Mouse (Mus musculus): Measurements from ENCODE around the gene Arih1. TPM values are rescaled to one million over a fixed set of nuclear protein-coding genes. Genes with fewer than 3 reads are reported as not detected.
A peak's percentile ranks its signal among the peaks of the same experiment; 100 is the strongest.
"Not testable (repeated sequence)": the region's sequence is repeated elsewhere in the genome, so short reads cannot be mapped to it uniquely, and the experiment has no call there.

Gene Arih1
- total RNA-seq, 2 experiments from 2014 or later, result 96.9 to 110 TPM

GRCm38 (mm10) chr9:59464293-59464692, 22.1 kb downstream of the Arih1 start:
- DNase-seq (ENCODE audit: low spot score), result no peak

- peak; percentile 23 for DNase-seq (ENCODE audit: low spot score)
These were observed 27.4 kb downstream of the Arih1 start for GRCm38 (mm10) chr9:59458997-59459510.

- DNase-seq (ENCODE audit: low spot score), result no peak
These were observed 28.0 kb downstream of the Arih1 start for GRCm38 (mm10) chr9:59458416-59458815.

- DNase-seq (ENCODE audit: low spot score), result no peak
These were observed 28.7 kb downstream of the Arih1 start for GRCm38 (mm10) chr9:59457671-59458070.

- DNase-seq (ENCODE audit: low spot score), result no peak
These were observed 30.9 kb downstream of the Arih1 start for GRCm38 (mm10) chr9:59455404-59456068.

- DNase-seq (ENCODE audit: low spot score), result no peak
These were observed 52.7 kb downstream of the Arih1 start for GRCm38 (mm10) chr9:59433729-59434128.

GRCm38 (mm10) chr9:59431626-59432025, 54.8 kb downstream of the Arih1 start:
- no peak for DNase-seq (ENCODE audit: low spot score)

GRCm38 (mm10) chr9:59420487-59420886, 65.9 kb downstream of the Arih1 start:
- DNase-seq (ENCODE audit: low spot score), result no peak

GRCm38 (mm10) chr9:59407271-59407670, 79.1 kb downstream of the Arih1 start:
- DNase-seq (ENCODE audit: low spot score), result no peak

- DNase-seq (ENCODE audit: low spot score), result peak; percentile 72
These were observed 97.3 kb downstream of the Arih1 start for GRCm38 (mm10) chr9:59389086-59389485.

- DNase-seq (ENCODE audit: low spot score), result no peak
These were observed 98.1 kb downstream of the Arih1 start for GRCm38 (mm10) chr9:59388311-59388710.

GRCm38 (mm10) chr9:59387461-59387860, 99.0 kb downstream of the Arih1 start:
- no peak for DNase-seq (ENCODE audit: low spot score)

GRCm38 (mm10) chr9:59375626-59376025, 110.8 kb downstream of the Arih1 start:
- DNase-seq (ENCODE audit: low spot score), result no peak

- no peak for DNase-seq (ENCODE audit: low spot score)
These were observed 116.8 kb downstream of the Arih1 start for GRCm38 (mm10) chr9:59369646-59370045.

GRCm38 (mm10) chr9:59369220-59369619, 117.2 kb downstream of the Arih1 start:
- DNase-seq (ENCODE audit: low spot score), result no peak

GRCm38 (mm10) chr9:59360487-59360886, 125.9 kb downstream of the Arih1 start:
- not testable (repeated sequence) for DNase-seq (ENCODE audit: low spot score)

- not testable (repeated sequence) for DNase-seq (ENCODE audit: low spot score)
These were observed 128.4 kb downstream of the Arih1 start for GRCm38 (mm10) chr9:59358041-59358440.

GRCm38 (mm10) chr9:59353253-59353639, 133.2 kb downstream of the Arih1 start, which contains the start of gene Bbs4:
Gene Bbs4, minus strand, starts transcription at chr9:59353508.
- DNase-seq (ENCODE audit: low spot score), result peak; percentile 94

GRCm38 (mm10) chr9:59352586-59353252, 133.7 kb downstream of the Arih1 start:
- no peak for DNase-seq (ENCODE audit: low spot score)

- no peak for DNase-seq (ENCODE audit: low spot score)
These were observed 140.2 kb downstream of the Arih1 start for GRCm38 (mm10) chr9:59346176-59346575.

- no peak for DNase-seq (ENCODE audit: low spot score)
These were observed 146.4 kb downstream of the Arih1 start for GRCm38 (mm10) chr9:59340002-59340401.

- peak; percentile 13 for DNase-seq (ENCODE audit: low spot score)
These were observed 147.3 kb downstream of the Arih1 start for GRCm38 (mm10) chr9:59339107-59339506.

- DNase-seq (ENCODE audit: low spot score), result no peak
These were observed 148.0 kb downstream of the Arih1 start for GRCm38 (mm10) chr9:59338411-59338810.
